Mouse (Mus musculus) heart, postnatal 4 days (tissue): ENCODE data around the gene Snta1. TPM values are rescaled to one million over a fixed set of nuclear protein-coding genes. Genes with fewer than 3 reads are reported as not detected.

Experiments
- DNase-seq: peaks from one replicate; pipeline ENCODE4 v3.0.0; 2021
- total RNA-seq, 2 experiments: library from RNA; stranded (reverse); gene quantifications; 2 replicates each; pipeline ENCODE4 v1.2.3; 2021

The Snta1 gene
- total RNA-seq = 10 to 100 TPM; 77.0 to 77.8 TPM

DNA sequence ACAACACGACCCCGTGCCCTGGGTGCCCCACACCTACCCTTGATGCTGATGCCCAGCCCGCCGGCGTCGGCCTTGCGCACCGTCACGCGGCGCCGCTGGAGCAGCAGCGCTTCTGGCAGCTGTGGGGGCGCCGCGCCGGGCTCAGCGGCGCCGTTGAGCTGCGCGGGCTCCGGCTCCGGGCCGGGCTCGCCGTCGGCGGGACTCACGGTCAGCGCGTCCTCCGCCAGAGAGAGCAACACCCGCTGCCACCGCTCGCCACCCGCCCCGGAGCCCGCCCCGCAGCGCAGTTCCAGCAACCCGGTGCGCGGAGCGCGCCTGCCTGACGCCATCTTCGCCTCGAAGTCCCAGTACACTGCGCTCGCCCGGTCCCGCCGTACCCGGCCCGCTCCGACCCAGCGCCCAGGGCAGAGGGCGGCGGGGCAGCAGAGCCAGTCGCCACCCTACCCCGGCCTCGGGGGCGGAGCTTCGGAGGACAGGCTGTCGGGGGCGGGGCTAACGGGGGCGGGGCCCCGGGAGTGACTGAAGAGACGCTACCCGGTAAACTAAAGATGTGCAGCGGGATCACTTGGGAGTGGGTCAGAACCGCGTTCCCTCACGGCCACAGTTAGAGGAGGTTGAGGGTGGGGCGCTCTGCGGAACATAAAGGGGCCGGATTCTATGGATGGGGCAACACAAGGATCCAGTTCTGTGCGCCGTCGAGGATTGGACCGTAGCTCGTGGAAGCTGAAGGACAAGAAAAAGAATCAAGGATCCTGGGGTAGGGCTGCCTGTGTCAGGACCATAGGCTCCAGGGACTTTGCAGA lies at the start of gene Snta1:
TSS of gene Snta1 (minus strand) at position 457 of the 803 bp plus-strand sequence.
- peak; percentile 93 for DNase-seq

DNA sequence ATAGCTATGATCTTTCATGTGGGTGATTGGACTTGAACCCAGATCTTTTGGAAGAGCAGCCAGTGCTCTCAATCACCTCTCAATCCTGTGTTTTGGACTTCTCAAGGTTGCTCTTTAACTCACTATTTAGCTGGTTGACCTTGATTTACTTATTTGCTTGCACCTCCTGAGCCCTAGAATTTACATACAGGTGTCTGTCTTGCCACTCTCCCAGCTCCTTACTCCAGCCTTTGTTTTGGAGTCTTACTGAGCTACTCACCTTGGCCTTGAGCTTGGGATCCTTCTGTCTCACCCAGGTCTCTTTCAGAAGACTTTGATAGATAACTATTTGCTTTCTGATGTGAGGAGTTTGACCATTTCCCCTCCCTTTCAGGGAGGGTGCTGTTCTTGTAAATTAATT lies 48.7 kb upstream of the Snta1 start:
- no peak for DNase-seq

DNA sequence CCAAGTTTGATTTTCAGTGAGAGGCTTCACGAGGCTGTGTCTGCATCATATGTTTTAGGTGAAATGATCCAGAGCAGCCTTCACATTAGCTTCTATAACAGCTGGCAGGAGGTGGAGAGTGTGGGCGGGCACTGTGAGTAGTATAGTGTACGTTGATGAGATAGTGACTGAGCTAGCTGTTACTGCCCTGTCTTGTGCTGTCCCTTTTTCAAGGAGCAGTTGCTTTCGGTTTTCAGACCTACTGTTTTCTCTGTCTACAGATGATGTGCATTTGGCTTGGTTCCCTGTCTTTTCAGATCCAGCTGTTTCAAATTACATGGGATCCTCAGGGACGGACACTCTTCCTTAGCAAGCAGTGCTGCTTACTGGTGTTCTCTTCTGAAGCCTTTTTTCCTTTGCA lies 47.9 kb upstream of the Snta1 start:
- peak; percentile 40 for DNase-seq

DNA sequence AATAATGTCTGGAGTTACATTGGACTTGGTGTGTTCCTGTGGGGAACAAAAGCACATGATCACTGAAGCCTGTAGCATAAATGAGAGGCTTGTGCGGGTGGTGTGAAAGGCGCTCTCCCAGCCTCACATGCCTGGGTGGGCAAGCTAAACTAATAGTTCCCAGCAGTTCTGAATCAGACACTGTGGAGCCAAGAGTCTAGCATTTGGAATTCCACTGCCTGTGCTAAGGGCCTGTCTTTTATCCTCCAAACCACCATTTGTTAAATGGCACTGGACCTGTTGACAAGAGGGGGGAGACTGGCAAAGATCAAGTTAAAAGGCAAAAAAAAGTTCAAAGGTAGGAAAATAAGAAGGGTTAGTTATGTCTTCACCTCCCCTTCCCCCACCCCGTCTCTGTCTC lies 46.7 kb upstream of the Snta1 start:
- no peak for DNase-seq

DNA sequence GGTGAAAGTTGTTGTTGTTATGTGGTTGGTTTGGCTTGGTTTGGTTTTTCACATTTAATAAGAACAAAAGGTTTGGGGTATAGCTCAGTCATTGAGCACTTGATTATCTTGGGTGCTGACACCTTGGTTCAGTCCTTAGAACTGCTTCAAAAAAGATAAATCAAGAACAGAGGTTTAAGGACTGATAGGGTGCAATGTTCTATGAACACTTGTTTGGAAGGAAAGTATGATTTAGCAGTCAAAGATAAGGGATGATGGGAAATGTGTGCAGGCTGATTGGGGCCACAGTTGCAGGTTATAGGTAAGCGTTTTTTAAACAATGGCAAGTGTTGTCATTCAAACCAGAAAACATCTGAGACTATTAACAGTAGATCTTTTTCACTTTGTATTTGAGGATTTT lies 46.2 kb upstream of the Snta1 start:
- DNase-seq = no peak

DNA sequence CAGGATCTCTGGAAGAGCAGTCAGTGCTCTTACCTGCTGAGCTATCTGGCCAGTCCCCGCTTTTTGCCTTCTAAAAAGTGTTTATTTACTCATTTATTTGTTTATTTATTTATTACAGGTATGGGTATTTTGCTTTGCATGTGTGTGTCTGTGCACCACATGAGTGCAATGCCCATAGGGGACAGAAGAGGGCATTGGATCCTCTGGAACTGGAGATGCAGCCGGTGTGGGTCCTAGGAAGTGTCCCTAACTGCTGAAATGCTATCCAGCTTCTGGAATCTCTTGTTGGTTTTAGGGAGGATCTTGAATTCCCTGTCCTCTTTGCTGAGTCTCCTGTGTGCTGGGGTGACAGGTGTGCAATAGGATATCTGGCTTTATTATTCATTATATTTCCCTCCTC lies 45.1 kb upstream of the Snta1 start:
- no peak for DNase-seq

DNA sequence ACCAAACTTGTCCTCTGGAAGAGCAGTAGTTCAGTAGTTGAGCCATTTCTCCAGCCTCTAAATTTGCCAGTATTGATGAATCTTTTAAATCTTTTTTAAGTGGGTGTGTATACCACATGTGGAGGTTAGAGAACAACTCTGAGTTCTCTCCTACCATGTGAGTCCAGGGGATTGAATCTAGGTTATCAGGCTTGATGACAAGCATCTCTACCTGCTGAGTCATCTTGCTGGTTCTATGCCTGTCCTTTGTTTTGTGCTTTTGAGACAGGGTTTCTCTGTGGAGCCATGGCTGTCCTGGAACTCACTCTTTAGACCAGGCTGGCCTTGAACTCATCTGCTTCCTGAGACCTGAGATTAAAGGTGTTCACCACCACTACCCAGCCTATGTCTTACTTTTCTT lies 40.7 kb upstream of the Snta1 start:
- DNase-seq = no peak

DNA sequence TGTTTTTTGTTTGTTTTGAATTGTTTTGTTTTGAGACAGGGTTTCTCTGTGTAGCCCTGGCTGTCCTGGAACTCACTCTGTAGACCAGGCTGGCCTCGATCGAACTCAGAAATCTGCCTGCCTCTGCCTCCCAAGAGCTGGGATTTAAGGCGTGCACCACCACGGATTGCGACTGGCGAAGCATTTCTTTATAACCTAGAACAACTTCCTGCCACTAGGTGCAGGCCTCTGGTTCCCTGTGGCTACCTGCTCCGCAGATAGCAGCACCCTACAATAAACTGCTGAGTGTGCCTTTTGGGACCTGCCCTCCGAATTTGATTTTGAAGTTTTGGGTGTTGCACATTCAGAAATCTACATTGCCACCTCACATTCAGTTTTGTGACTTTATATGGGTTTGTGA lies 39.9 kb upstream of the Snta1 start:
- DNase-seq = no peak

DNA sequence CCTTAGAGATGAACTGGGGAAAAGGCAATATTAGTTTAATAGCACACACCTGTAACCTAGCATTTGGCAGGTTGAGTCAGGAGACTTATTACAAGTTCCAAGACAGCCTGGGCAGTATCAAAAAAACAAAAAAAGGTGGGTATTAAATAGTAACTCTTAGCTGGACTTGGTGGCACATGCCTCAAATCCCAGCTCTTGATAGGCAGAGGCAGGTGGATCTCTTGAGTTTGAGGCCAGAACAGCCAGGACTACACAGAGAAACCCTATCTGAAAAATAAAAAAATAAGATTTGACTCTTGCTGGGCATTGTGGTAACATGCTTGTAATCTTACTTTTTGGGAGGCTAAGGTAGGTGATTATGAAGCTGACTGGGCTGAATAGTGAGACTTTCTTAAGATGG lies 32.6 kb upstream of the Snta1 start:
- DNase-seq = no peak

DNA sequence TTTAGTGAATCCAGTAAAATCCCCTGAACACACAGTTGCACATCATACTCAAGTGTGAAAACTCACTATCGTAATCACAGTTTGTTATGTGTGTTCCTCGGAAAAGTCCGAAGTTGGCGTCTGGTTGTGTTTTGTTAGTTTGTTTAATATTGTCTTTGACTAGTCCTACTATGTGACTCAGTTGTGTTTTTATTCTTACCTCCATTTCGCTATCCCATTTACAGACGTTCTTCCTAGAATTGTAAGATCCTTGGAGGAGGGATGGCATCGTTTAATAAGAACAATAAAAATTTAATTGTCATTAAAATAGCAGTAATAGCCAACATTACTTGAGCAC lies 29.3 kb upstream of the Snta1 start:
- no peak for DNase-seq

DNA sequence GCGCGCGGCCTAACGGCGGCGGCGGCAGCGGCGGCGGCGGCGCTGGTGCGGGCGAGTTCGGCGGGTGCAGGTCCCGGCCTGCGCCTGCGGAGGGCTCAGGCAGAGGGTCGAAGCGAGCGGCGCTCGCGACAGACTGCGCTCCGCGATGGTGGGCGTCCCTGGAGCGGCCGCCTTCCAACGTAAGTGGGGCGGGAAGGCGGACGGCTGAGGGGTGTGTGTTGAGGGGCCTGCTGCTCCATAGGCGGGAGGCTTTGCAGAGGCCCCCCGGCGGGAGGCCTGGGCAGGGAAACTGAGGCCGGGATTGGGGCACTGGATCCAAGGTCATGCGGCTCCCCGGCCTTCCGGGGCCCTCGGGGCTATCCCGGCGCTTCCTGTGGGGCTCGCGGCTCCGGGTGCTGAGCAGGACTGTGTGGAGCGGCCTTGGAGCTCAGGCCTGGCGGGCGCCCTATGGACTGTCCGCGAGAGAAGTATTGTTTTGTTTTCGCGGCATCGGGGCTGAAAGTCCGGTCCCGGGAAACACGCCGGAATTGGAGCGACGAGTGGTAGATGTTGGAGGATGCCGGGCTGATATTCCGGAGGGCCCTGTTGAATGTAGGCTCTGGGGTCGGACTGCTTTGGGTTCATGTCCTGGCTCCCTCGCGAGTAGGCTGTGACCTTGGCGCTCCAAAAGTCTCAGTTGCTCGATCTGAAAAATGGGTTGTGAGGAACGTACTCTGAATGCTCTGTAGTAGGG lies 28.7 kb upstream of the Snta1 start, which contains the start of gene Cbfa2t2:
TSS of gene Cbfa2t2 (plus strand) at position 24 of the 733 bp plus-strand sequence.
- peak; percentile 58 for DNase-seq

DNA sequence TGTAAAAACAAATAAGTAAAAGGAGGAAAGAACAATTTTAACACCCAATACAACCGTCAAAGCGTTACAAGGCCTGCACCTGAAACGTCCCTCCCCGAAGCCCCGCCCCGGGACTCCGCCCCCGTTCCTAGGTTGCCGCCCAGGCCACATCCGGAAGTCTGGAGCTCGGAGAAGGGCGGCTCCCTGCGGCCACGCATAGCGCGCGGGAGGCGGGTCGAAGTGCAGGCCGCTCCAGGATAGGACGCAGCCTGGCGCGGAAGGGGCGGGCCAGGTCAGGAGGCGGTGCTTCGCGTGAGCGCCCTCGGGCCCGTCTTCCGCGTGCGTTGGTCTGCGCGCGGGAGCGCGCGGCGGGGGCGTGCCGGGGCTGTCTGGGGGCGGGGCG lies 28.2 kb upstream of the Snta1 start:
- peak; percentile 98 for DNase-seq

DNA sequence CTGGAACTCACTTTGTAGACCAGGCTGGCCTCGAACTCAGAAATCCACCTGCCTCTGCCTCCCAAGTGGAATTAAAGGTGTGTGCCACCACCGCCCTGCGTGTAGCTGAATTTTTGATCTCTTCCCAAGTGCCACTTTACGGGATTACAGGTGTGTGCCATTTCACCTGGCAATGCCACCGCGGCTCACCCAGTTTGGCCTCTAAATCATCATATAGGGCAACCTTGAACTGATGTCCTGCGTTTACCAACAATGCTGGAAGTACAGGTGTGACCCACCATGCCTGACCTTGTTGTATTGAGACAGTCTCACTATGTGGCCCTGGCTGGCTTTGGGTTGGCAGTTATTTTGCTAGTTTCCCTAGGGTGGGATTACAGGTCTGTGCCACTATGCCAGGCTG lies 26.8 kb upstream of the Snta1 start:
- no peak for DNase-seq

DNA sequence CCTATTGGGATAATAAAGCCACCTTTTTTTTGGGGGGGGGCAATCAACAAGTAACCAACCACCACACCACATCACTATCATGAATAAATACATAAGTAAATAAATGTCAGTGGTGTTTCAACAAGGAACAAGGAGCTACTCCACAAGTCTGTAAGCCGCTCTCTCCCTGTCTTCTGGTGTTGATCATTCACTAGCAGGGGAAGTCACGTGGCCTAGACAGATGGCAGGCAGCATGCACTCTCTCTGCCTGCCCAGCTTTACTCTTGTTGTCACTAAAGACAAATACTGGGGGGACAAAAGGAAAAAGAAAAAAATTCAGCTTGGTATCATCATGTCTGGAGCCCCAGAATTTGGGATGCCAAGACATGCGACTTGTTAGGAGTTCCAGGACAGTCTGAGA lies 25.5 kb upstream of the Snta1 start:
- no peak for DNase-seq

DNA sequence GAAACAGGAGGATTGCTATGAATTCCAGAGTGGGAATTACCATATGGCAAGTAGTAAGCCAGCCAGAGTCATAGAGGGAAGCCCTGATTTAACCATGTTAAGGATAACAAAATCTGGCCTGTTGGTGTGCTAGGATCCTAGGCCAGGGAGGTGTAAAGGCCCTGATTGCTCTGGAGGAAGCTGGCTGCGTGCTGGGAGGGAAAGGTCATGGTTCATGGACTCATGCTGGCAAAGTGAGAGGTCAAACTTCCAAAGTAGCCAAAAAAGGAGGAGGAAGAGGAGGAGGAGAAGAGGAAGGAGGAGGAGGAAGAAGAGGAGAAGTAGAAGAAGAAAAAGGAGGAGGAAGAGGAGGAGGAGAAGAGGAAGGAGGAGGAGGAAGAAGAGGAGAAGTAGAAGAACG lies 24.8 kb upstream of the Snta1 start:
- DNase-seq = no peak

DNA sequence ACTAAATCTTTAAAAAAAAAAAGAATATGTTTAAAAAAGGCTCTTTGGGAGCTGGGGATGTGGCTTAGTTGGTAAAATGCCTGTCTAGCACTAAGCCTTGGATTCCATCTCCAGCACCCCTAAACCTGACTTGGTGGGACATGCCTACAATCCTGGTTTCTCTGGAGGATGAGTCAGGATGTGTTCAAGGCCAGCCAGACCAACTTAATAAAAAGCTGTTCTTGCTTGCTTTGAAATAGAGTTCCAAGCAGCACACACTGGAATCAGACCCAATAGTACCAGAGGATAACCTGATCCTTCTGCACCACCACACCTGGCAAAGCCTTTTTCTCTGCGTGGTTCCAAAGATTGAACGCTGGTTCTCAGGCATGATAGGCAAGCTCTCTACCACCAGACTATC lies 22.7 kb upstream of the Snta1 start:
- DNase-seq = no peak

DNA sequence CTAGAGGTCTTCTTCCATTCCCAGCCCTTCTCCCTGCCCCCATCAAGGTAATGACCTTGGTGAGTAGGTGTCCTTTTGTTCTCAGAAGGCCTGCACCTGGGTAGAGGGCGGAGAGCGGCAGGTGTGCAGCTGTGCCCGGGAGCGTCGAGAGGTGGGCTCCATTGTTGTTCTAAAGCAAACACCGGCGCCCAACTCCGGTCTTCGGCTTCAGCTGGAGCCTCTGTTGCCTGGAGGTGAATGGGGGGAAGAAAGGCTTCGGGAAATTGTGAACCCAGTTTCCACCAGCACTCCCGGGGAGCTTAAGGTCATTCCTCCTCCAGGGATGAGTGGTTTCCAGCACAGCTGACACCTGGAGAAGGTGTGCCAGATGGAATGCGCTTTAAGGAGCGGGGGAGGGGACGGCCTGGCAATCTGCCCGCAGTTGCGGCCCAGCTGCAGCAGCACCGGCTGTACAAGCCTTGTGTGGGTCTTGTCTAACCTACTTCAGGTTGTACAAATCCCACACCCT lies 20.0 kb upstream of the Snta1 start:
- peak; percentile 42 for DNase-seq

DNA sequence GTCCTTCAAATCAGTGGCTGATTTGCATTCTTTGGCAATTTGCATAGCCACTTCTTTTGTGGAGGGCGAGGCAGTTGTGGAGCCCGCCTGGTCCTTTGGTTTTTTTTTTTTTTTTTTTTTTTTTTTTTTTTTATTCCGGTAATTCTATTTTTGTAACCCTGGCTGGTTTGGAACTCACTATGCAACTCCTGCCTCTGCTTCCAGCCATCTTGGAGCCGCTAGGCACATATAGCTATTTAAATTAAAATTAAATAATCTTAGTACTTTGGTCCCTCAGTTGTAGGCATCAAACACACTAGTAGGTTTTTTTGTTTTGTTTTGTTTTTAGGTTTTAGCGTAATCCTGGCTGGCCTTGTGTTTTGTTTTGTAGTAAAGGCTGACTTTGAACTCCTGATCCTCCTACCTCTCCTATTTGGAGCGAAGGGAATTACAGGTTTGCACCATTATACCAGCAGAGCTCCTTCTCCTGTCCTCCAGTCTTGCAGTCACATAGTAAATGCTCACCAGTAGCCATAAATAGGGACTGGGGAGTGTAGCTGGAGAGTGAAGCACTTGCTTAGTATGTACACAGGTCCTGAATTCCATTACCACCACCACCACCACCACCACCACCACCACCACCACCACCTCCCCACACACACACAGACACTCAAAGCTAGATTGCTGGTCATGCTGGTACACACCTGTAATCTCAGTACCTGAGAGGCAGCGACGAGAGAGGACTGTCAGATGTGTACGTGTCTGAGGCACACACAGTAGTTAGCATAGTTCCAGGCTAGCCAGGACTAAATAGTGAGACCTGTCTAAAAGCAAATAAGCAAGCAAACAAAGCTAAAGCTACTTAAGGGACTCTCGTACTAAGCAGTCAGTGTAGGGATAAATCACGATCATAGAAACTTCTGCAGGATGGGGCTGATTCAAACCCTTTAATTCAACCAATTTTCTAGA lies 19.3 kb upstream of the Snta1 start:
- DNase-seq = no peak

DNA sequence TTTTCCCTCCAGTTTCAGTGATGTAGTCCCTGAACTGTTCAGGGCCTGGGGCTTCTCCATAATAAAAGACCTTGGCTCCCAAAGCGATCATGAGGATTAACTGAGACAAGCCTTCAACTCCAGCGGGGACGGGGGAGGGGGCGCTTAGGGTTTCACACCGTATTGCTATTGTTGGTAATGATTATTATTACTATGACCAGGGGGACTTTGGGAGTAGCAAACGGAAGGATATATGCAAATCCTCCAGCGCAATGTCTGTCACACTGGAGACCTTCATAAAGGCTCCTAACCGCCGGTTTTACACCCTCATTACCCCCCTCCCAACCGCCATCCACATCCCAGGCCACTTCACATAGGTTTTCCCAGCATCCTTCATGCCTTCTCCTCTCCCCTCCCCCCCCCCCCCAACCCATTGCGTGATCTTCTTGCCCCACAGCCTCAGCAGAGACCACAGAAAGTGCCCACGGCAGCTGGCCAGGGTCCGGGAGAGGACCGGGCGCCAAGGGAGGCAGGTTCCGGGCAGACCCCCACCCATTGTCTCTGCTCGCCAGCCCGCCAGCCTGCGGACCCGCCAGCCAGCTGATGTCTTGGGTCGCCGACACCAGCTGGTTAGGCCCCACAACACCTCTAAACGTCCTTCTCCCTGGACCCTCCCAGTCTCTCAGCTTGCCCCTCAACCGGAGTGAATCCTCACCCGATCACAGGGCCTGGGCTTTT lies 18.4 kb upstream of the Snta1 start:
- no peak for DNase-seq

DNA sequence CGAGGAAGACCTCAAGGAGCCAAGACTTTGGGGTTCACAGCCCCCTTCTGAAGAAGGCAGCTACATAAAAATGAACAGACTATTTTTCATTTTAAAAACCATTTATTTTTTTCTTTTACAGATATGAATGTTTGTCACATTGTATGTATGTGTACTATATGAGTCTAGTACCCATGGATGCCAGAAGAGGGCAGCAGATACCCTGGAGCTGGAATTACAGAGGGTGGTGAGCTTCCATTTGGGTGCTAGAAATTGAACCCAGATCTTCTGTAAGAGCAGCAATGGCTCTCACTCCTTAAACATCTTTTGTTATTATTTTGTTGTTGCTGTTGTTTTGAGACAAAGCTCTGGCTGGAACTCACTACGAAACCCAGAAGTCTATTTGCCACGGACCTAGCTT lies 17.6 kb upstream of the Snta1 start:
- DNase-seq = no peak

DNA sequence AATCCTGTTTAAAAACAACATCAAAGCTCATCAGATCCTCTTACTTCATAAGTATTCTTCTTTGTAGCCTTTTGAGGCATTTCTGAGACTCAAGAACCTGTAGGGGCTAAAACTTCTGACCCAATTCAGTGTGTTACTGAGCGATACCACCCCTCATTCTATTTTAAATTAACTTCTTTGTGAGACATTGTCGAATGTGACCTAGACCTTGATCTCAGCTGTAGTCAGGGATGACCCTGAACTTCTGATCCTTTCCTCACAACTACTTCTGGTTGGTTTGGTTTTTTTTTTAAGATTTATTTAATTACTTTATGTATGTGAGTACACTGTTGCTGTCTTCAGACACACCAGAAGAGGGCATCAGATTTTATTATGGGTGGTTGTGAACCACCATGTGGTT lies 15.6 kb upstream of the Snta1 start:
- no peak for DNase-seq

DNA sequence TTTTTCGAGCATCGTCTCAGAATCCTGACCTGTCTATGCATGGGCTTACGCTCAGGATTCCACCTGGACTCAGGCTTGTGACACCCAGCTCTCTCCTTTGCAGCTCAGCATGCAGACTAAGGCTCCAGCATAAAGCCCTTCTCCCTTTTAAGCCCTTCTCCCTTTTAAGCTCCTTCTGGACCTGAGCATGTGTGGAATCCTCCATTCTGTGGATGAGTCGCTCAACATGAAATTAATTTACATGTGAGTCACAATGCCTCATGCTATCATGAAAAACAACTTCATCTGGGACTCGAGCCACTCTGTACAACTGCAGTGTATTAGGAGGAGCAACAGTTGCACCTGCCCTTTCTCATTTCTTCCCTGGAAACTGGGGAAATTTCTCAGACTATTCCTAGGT lies 14.3 kb upstream of the Snta1 start:
- DNase-seq = no peak
